Mouse (Mus musculus) fibroblast of lung, adult 2 months (primary cell): Measurements from ENCODE around the gene Cyfip2.

Source experiments
- DNase-seq: peaks from one replicate; pipeline ENCODE4 v3.0.0-alpha.2; 2011; ENCODE audit warnings: low read depth

Cyfip2 gene

GRCm38 (mm10) chr11:46312523-46313035 lies at the start of gene Cyfip2:
Cyfip2 (minus strand) TSS chr11:46312859.
- no peak for DNase-seq

- no peak for DNase-seq
Measured at GRCm38 (mm10) chr11:46360991-46361665, 48.5 kb upstream of the Cyfip2 start.

GRCm38 (mm10) chr11:46358369-46358768 lies 45.7 kb upstream of the Cyfip2 start:
- DNase-seq, result no peak

- DNase-seq, result no peak
Measured at GRCm38 (mm10) chr11:46349681-46350410, 37.2 kb upstream of the Cyfip2 start.

GRCm38 (mm10) chr11:46348416-46348815 lies 35.8 kb upstream of the Cyfip2 start:
- DNase-seq, result no peak

GRCm38 (mm10) chr11:46347756-46348155 lies 35.1 kb upstream of the Cyfip2 start:
- no peak for DNase-seq

GRCm38 (mm10) chr11:46343886-46344546 lies 31.4 kb upstream of the Cyfip2 start:
- DNase-seq, result no peak

GRCm38 (mm10) chr11:46341960-46342359 lies 29.3 kb upstream of the Cyfip2 start:
- no peak for DNase-seq

- no peak for DNase-seq
Measured at GRCm38 (mm10) chr11:46336020-46336419, 23.4 kb upstream of the Cyfip2 start.

- no peak for DNase-seq
Measured at GRCm38 (mm10) chr11:46332217-46332616, 19.6 kb upstream of the Cyfip2 start.

GRCm38 (mm10) chr11:46326271-46327015 lies 13.8 kb upstream of the Cyfip2 start:
- DNase-seq, result no peak

- no peak for DNase-seq
Measured at GRCm38 (mm10) chr11:46321559-46321958, 8.9 kb upstream of the Cyfip2 start.

GRCm38 (mm10) chr11:46314534-46314933 lies 1.9 kb upstream of the Cyfip2 start:
- no peak for DNase-seq

GRCm38 (mm10) chr11:46313851-46314250 lies 1.2 kb upstream of the Cyfip2 start:
- no peak for DNase-seq

GRCm38 (mm10) chr11:46311703-46312522 lies 746 bp downstream of the Cyfip2 start:
- no peak for DNase-seq

GRCm38 (mm10) chr11:46311181-46311702 lies 1.4 kb downstream of the Cyfip2 start:
- no peak for DNase-seq

GRCm38 (mm10) chr11:46310647-46311063 lies 2.0 kb downstream of the Cyfip2 start:
- no peak for DNase-seq

GRCm38 (mm10) chr11:46309808-46310555 lies 2.7 kb downstream of the Cyfip2 start:
- no peak for DNase-seq

- DNase-seq, result no peak
Measured at GRCm38 (mm10) chr11:46309111-46309741, 3.4 kb downstream of the Cyfip2 start.
